Mouse (Mus musculus) left cerebral cortex, postnatal 14 days (tissue): ENCODE results near the gene Klhl25. TPM values are rescaled to one million over a fixed set of nuclear protein-coding genes. Genes with fewer than 3 reads are reported as not detected.
"Not testable (repeated sequence)": the region's sequence is repeated elsewhere in the genome, so short reads cannot be mapped to it uniquely, and the experiment has no call there.

Experiments
- DNase-seq, 2 experiments: peaks; one replicate each; pipeline ENCODE4 v3.0.0; 2021 to 2022; ENCODE audit warnings: low spot score in 2 of 2, mixed read lengths in 1 of 2
- intact Hi-C: fragments of 180-260 bp; cut with DNase I; formaldehyde crosslinking; loops from one replicate; pipeline ENCODE4 v1.15.1; 2025
- total RNA-seq, 2 experiments: library from RNA; stranded (reverse); gene quantifications; 2 replicates each; pipeline ENCODE4 v1.2.3; 2021

Klhl25 gene
- total RNA-seq, 2 experiments from 2014 or later = 9.4 to 11.3 TPM

- intact Hi-C loops = no loop called here
- no peak for DNase-seq
Observed at GRCm38 (mm10) chr7:75865026-75865425, 16.9 kb downstream of the Klhl25 start.

GRCm38 (mm10) chr7:75866557-75866956 is 18.4 kb downstream of the Klhl25 start:
- intact Hi-C loops = no loop called here
- DNase-seq = no peak

- intact Hi-C loops = no loop called here
- no peak for DNase-seq
Observed at GRCm38 (mm10) chr7:75868687-75869086, 20.6 kb downstream of the Klhl25 start.

- intact Hi-C loops = no loop called here
- no peak for DNase-seq
Observed at GRCm38 (mm10) chr7:75870551-75870950, 22.4 kb downstream of the Klhl25 start.

- intact Hi-C loops = no loop called here
- no peak for DNase-seq
Observed at GRCm38 (mm10) chr7:75872255-75872654, 24.1 kb downstream of the Klhl25 start.

- no peak for DNase-seq
- intact Hi-C loops = no loop called here
Observed at GRCm38 (mm10) chr7:75872697-75873096, 24.6 kb downstream of the Klhl25 start.

- DNase-seq = no peak
Observed at GRCm38 (mm10) chr7:75873216-75873615, 25.1 kb downstream of the Klhl25 start.

GRCm38 (mm10) chr7:75873746-75874145 is 25.6 kb downstream of the Klhl25 start:
- intact Hi-C loops = no loop called here
- DNase-seq = no peak

More at GRCm38 (mm10) chr7:75873216-75873615, 25.1 kb downstream of the Klhl25 start:
- intact Hi-C loops = no loop called here

- intact Hi-C loops, DNase-seq: not testable (repeated sequence)
Observed at GRCm38 (mm10) chr7:75879436-75879835, 31.3 kb downstream of the Klhl25 start.

GRCm38 (mm10) chr7:75880236-75880635 is 32.1 kb downstream of the Klhl25 start:
- DNase-seq = no peak
- intact Hi-C loops = loop anchor here (2.0 to 5.0 kb wide), 3 partner anchors 51 to 508 kb away; no protein-coding TSS in a partner anchor

GRCm38 (mm10) chr7:75880650-75881049 is 32.5 kb downstream of the Klhl25 start:
- intact Hi-C loops = loop anchor here (2.0 to 5.0 kb wide), 3 partner anchors 52 to 508 kb away; no protein-coding TSS in a partner anchor

GRCm38 (mm10) chr7:75881376-75881775 is 33.3 kb downstream of the Klhl25 start:
- intact Hi-C loops = loop anchor here (2.0 to 5.0 kb wide), 3 partner anchors 53 to 509 kb away; no protein-coding TSS in a partner anchor
- no peak for DNase-seq

More at GRCm38 (mm10) chr7:75880650-75881049, 32.5 kb downstream of the Klhl25 start:
- peak; percentile 71 to 83 for DNase-seq

- intact Hi-C loops = loop anchor here (2.0 to 5.0 kb wide), 3 partner anchors 53 to 509 kb away; no protein-coding TSS in a partner anchor
- no peak for DNase-seq
Observed at GRCm38 (mm10) chr7:75881791-75882190, 33.7 kb downstream of the Klhl25 start.

- intact Hi-C loops = no loop called here
- no peak for DNase-seq
Observed at GRCm38 (mm10) chr7:75891466-75891865, 43.4 kb downstream of the Klhl25 start.

GRCm38 (mm10) chr7:75892737-75893136 is 44.6 kb downstream of the Klhl25 start:
- intact Hi-C loops = no loop called here
- DNase-seq = no peak

GRCm38 (mm10) chr7:75893709-75894108 is 45.6 kb downstream of the Klhl25 start:
- DNase-seq = no peak
- intact Hi-C loops = no loop called here

GRCm38 (mm10) chr7:75897041-75897440 is 48.9 kb downstream of the Klhl25 start:
- DNase-seq = no peak
- intact Hi-C loops = no loop called here

GRCm38 (mm10) chr7:75899102-75899501 is 51.0 kb downstream of the Klhl25 start:
- no peak for DNase-seq
- intact Hi-C loops = no loop called here

GRCm38 (mm10) chr7:75899517-75899916 is 51.4 kb downstream of the Klhl25 start:
- no peak for DNase-seq
- intact Hi-C loops = no loop called here

- intact Hi-C loops = no loop called here
- DNase-seq = no peak
Observed at GRCm38 (mm10) chr7:75899954-75900353, 51.8 kb downstream of the Klhl25 start.

- intact Hi-C loops = no loop called here
- peak in 1 of 2 experiments; percentile 23 for DNase-seq
Observed at GRCm38 (mm10) chr7:75905145-75905544, 57.0 kb downstream of the Klhl25 start.
